Mouse (Mus musculus) C2C12 (cell line): Measurements from ENCODE around the gene Syk.

Experiments used
- CTCF ChIP-seq: IDR thresholded peaks from one replicate; pipeline ENCODE4 v1.5.1; 2011; ENCODE audit not compliant: control insufficient read depth, insufficient read depth, insufficient read length
- USF1 ChIP-seq: IDR thresholded peaks from one replicate; pipeline ENCODE4 v1.6.1; 2011; ENCODE audit warnings: low read depth, mild to moderate bottlenecking, control low read depth, moderate library complexity

DNA sequence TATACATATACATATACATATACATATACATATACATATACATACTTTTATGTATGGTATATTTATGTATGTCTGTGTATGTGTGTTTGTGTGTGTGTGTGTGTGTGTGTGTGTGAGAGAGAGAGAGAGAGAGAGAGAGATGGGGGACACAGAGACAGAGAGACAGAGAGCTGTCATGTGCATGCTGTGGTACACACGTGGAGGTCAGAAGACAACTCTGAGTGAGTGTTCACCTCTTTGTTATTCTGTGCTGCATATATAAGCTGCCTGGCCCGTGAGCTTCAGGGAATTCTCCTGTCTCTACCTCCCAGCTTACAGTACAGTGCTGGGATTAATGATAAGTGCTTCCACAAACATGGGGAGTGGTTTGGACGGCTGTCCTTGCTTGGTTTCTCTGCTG lies 15.3 kb downstream of the Syk start:
- TF ChIP-seq CTCF: no peak
- TF ChIP-seq USF1: no peak
